10 mouse cellular contexts compared by ENCODE assay signal in the genomic region with DNA sequence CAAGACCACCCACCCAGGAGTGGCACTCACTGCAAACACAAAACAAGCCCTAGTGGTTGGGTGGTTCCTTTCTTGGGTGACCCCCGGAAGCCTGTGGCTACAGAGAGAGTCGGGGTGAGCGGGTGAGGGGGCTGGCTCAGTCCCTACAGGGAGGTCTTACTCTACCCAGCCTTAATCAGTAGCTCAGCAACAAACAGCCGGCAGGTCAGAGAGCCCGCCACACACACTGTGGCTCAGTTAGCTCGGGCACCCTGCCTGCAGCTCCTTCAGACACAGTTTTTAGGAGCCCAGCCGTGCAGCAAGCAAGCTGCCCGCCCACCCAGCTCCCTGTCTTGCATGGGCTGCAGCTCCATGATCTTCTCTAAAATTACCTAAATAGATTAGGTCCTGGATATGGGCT. TPM values are rescaled to one million over a fixed set of nuclear protein-coding genes. Genes with fewer than 3 reads are reported as not detected.
DNase-seq lines count a peak whose midpoint lies in the region; ATAC-seq lines count a peak whose summit lies in the region.
"Had no signal": no experiment of that assay in that cellular context is flagged by ENCODE, and none has a peak within 500 bp of the region (broad histone marks: within the 10 kb centered on the region; RNA-seq: fewer than 3 reads in every experiment).

No protein-coding gene starts in this region.

- no peak overlapping the region for H3K4me3 ChIP-seq in limb, embryonic 12.5 days (replicated peaks)

- no peaks in the 10 kb centered on the region for H3K36me3 ChIP-seq in limb, embryonic 12.5 days

- 0 out of 2 replicates have a peak, but pooled peaks have one; percentile 27 for ATAC-seq in limb, embryonic 12.5 days (ENCODE audit: insufficient number of reproducible peaks, insufficient read depth, low FRiP score, low TSS enrichment, low read depth)
- no peak for ATAC-seq in granulocyte monocyte progenitor cell, adult 5-6 weeks (replicated peaks; ENCODE audit: poor library complexity, severe bottlenecking)

- H3K4me1 ChIP-seq in limb, embryonic 12.5 days (replicated peaks), result peaks cover 16% of the 10 kb centered on the region

- peak; percentile 7 to 12 for DNase-seq in cerebellum, postnatal 14 days
- DNase-seq in cerebellum, adult 9-11 months, result no peak
- DNase-seq in kidney, postnatal 10 days, result peak; percentile 22
- DNase-seq in kidney, adult 9 months, result no peak
- peak; percentile 43 for DNase-seq in R1 (ENCODE audit: low read depth, low spot score)
- no peak for DNase-seq in cerebellum, adult 9-10 months
- DNase-seq: gastrocnemius, postnatal 14 days; right cerebral cortex, postnatal 25 days had no signal

- no peaks in the 10 kb centered on the region for H3K27me3 ChIP-seq in limb, embryonic 12.5 days

- H3K9me3 ChIP-seq in limb, embryonic 12.5 days, result no peaks in the 10 kb centered on the region

- no peak overlapping the region for H3K9ac ChIP-seq in limb, embryonic 12.5 days (replicated peaks)

- H3K4me2 ChIP-seq in limb, embryonic 12.5 days, result no peak overlapping the region

- WGBS in limb, embryonic 12.5 days, result 44% methylated on average over 8 of the region's 8 CpGs

- no peak overlapping the region; the same call in 1 of the 2 replicates for H3K27ac ChIP-seq in limb, embryonic 12.5 days

RNA-seq across cellular contexts. Expression of gene Atp1b3, which starts 33.9 kb away (rescaled TPM):
- 119 and 123 TPM in 2 replicates for polyA plus RNA-seq in limb, embryonic 12.5 days (2016; fragmentation: Nextera tagmentation; extraction: Ambion mirVana)
- 124 and 164 TPM in 2 replicates for total RNA-seq in granulocyte monocyte progenitor cell, adult 5-6 weeks (2014; fragmentation: Nextera tagmentation)
- 125 and 147 TPM in 2 replicates for total RNA-seq in granulocyte monocyte progenitor cell, adult 5-6 weeks (2017)

Comparison
In these comparisons a context has a peak if more than half of its experiments do, and no peak if none do; other contexts are left out.
1. DNase-seq: peak in cerebellum, postnatal 14 days (2 of 2), kidney, postnatal 10 days (single experiment) and R1 (single experiment); none in cerebellum, adult 9-11 months (single experiment), kidney, adult 9 months (single experiment) and cerebellum, adult 9-10 months (single experiment).